Mouse (Mus musculus) limb, embryonic 13.5 days (tissue): ENCODE results near the gene Nbea. TPM values are rescaled to one million over a fixed set of nuclear protein-coding genes. Genes with fewer than 3 reads are reported as not detected.

Experiments
- ATAC-seq: fragments of 200-750 bp; cut with Nextera tagmentation; 2 replicates; pipeline ENCODE4 v1.8.0; 2017; ENCODE audit warnings: low read depth, moderate number of reproducible peaks, moderate TSS enrichment; ENCODE audit not compliant: low FRiP score
- H3K27ac ChIP-seq: fragments of 300-500 bp; sonication (generic); 2 replicates; pipeline ENCODE4 v1.5.1; 2015; ENCODE audit warnings: inconsistent platforms, mild to moderate bottlenecking, moderate library complexity
- H3K27me3 ChIP-seq: fragments of 300-500 bp; sonication (generic); 2 replicates; pipeline ENCODE4 v1.6.1; 2015; ENCODE audit warnings: mild to moderate bottlenecking, inconsistent platforms
- H3K36me3 ChIP-seq: fragments of 300-500 bp; sonication (generic); 2 replicates; pipeline ENCODE4 v1.6.1; 2015; ENCODE audit warnings: inconsistent platforms, mild to moderate bottlenecking, moderate library complexity
- H3K4me1 ChIP-seq: fragments of 300-500 bp; sonication (generic); 2 replicates; pipeline ENCODE4 v1.6.1; 2015; ENCODE audit warnings: inconsistent platforms
- H3K4me2 ChIP-seq: fragments of 300-500 bp; sonication (generic); replicated peaks from 2 replicates; pipeline ENCODE4 v1.6.1; 2015; ENCODE audit warnings: inconsistent platforms, mild to moderate bottlenecking, moderate library complexity
- H3K4me3 ChIP-seq: fragments of 300-500 bp; sonication (generic); 2 replicates; pipeline ENCODE4 v1.5.1; 2015; ENCODE audit warnings: moderate library complexity, mild to moderate bottlenecking, inconsistent platforms
- H3K9ac ChIP-seq: fragments of 300-500 bp; sonication (generic); 2 replicates; pipeline ENCODE4 v1.6.1; 2015; ENCODE audit warnings: mild to moderate bottlenecking, inconsistent platforms
- H3K9me3 ChIP-seq: fragments of 300-500 bp; sonication (generic); 2 replicates; pipeline ENCODE4 v1.6.1; 2016; ENCODE audit warnings: inconsistent platforms
- WGBS: fragments of 180-500 bp; shearing (Covaris S2); methylation state at CpG from one replicate; pipeline ENCODE4 v1.1.7; 2015; 5-methylcytosine and 5-hydroxymethylcytosine counted together
- polyA plus RNA-seq: library from polyadenylated mRNA; unstranded; fragments of >200 nt; fragmentation: Nextera tagmentation; extraction: Ambion mirVana; gene quantifications from 2 replicates; pipeline ENCODE4 v1.2.1, GENCODE M21; 2015

Gene Nbea
- polyA plus RNA-seq, 1 experiment from 2014 or later, result 19.4 TPM

- no peaks in the 10 kb centered on the region for H3K9me3 ChIP-seq
- H3K27ac ChIP-seq, result no peak overlapping the region
- no peaks in the 10 kb centered on the region for H3K36me3 ChIP-seq
- 33% methylated on average over 2 of the region's 2 CpGs for WGBS
- no peak overlapping the region for H3K9ac ChIP-seq
- peaks cover 12% of the 10 kb centered on the region for H3K4me1 ChIP-seq
- ATAC-seq, result no peak
- no peaks in the 10 kb centered on the region for H3K27me3 ChIP-seq
- H3K4me3 ChIP-seq, result no peak overlapping the region
- no peak overlapping the region for H3K4me2 ChIP-seq
These were observed 295.7 kb downstream of the Nbea start for GRCm38 (mm10) chr3:55887829-55888210.

- 65% methylated on average over 10 of the region's 10 CpGs for WGBS
These were observed 296.2 kb downstream of the Nbea start for GRCm38 (mm10) chr3:55887193-55887828.

GRCm38 (mm10) chr3:55872944-55873924 lies 310.3 kb downstream of the Nbea start:
- Histone ChIP-seq H3K9me3 (no peaks in the 10 kb centered on the region), H3K4me2 (no peak overlapping the region), H3K27ac (no peak overlapping the region), H3K4me3 (no peak overlapping the region), H3K9ac (no peak overlapping the region), H3K27me3 (no peaks in the 10 kb centered on the region), H3K36me3 (0 out of 2 replicates have a peak, but pooled peaks cover 5% of the 10 kb centered on the region), H3K4me1 (no peaks in the 10 kb centered on the region)
- 74% methylated on average over 5 of the region's 5 CpGs for WGBS
- no peak for ATAC-seq

More at GRCm38 (mm10) chr3:55887193-55887828, 296.2 kb downstream of the Nbea start:
- H3K4me2 ChIP-seq, result no peak overlapping the region
- H3K27ac ChIP-seq, result no peak overlapping the region
- H3K9me3 ChIP-seq, result no peaks in the 10 kb centered on the region
- no peak for ATAC-seq
- H3K9ac ChIP-seq, result no peak overlapping the region
- H3K4me3 ChIP-seq, result no peak overlapping the region
- peaks cover 12% of the 10 kb centered on the region for H3K4me1 ChIP-seq
- H3K36me3 ChIP-seq, result no peaks in the 10 kb centered on the region
- H3K27me3 ChIP-seq, result no peaks in the 10 kb centered on the region

GRCm38 (mm10) chr3:55852488-55852887 lies 331.0 kb downstream of the Nbea start:
- Histone ChIP-seq H3K36me3 (peaks cover 18% of the 10 kb centered on the region; the same call in 1 of the 2 replicates), H3K27me3 (no peaks in the 10 kb centered on the region), H3K27ac (no peak overlapping the region), H3K4me1 (no peaks in the 10 kb centered on the region), H3K4me2 (no peak overlapping the region), H3K4me3 (no peak overlapping the region), H3K9me3 (no peaks in the 10 kb centered on the region), H3K9ac (no peak overlapping the region)
- WGBS, result 91% methylated on average over 7 of the region's 7 CpGs
- no peak for ATAC-seq

- Histone ChIP-seq H3K4me1 (no peaks in the 10 kb centered on the region), H3K4me2 (no peak overlapping the region), H3K36me3 (peaks cover 12% of the 10 kb centered on the region; the same call in 1 of the 2 replicates), H3K9me3 (no peaks in the 10 kb centered on the region), H3K27me3 (no peaks in the 10 kb centered on the region), H3K27ac (no peak overlapping the region), H3K4me3 (no peak overlapping the region), H3K9ac (no peak overlapping the region)
- no peak for ATAC-seq
- WGBS, result 93% methylated on average over 1 of the region's 1 CpGs
These were observed 336.4 kb downstream of the Nbea start for GRCm38 (mm10) chr3:55847115-55847514.

- 89% methylated on average over 3 of the region's 3 CpGs for WGBS
- Histone ChIP-seq H3K4me1 (no peaks in the 10 kb centered on the region), H3K27me3 (no peaks in the 10 kb centered on the region), H3K4me2 (no peak overlapping the region), H3K9me3 (no peaks in the 10 kb centered on the region), H3K27ac (no peak overlapping the region), H3K4me3 (no peak overlapping the region), H3K36me3 (no peaks in the 10 kb centered on the region), H3K9ac (no peak overlapping the region)
- no peak for ATAC-seq
These were observed 346.3 kb downstream of the Nbea start for GRCm38 (mm10) chr3:55837188-55837587.

- no peak overlapping the region for H3K4me3 ChIP-seq
- ATAC-seq, result no peak
- 55% methylated on average over 4 of the region's 4 CpGs for WGBS
These were observed 348.3 kb downstream of the Nbea start for GRCm38 (mm10) chr3:55835207-55835606.

GRCm38 (mm10) chr3:55830226-55830625 lies 353.3 kb downstream of the Nbea start:
- no peaks in the 10 kb centered on the region for H3K36me3 ChIP-seq
- no peak overlapping the region for H3K4me3 ChIP-seq
- H3K9ac ChIP-seq, result no peak overlapping the region
- no peaks in the 10 kb centered on the region for H3K27me3 ChIP-seq
- no peaks in the 10 kb centered on the region for H3K9me3 ChIP-seq
- ATAC-seq, result no peak
- 23% methylated on average over 5 of the region's 5 CpGs for WGBS
- no peak overlapping the region for H3K4me2 ChIP-seq
- H3K27ac ChIP-seq, result no peak overlapping the region
- H3K4me1 ChIP-seq, result peaks cover 9% of the 10 kb centered on the region

More at GRCm38 (mm10) chr3:55835207-55835606, 348.3 kb downstream of the Nbea start:
- H3K9me3 ChIP-seq, result no peaks in the 10 kb centered on the region
- peaks cover under 1% of the 10 kb centered on the region; the same call in 1 of the 2 replicates for H3K4me1 ChIP-seq
- no peak overlapping the region for H3K4me2 ChIP-seq
- H3K27ac ChIP-seq, result no peak overlapping the region
- H3K27me3 ChIP-seq, result no peaks in the 10 kb centered on the region
- H3K36me3 ChIP-seq, result no peaks in the 10 kb centered on the region
- H3K9ac ChIP-seq, result no peak overlapping the region

GRCm38 (mm10) chr3:55828481-55829256 lies 354.8 kb downstream of the Nbea start:
- no peak overlapping the region for H3K4me3 ChIP-seq
- H3K9me3 ChIP-seq, result no peaks in the 10 kb centered on the region
- H3K27ac ChIP-seq, result no peak overlapping the region
- H3K4me2 ChIP-seq, result no peak overlapping the region
- H3K36me3 ChIP-seq, result no peaks in the 10 kb centered on the region
- ATAC-seq, result no peak
- H3K9ac ChIP-seq, result no peak overlapping the region
- no peaks in the 10 kb centered on the region for H3K27me3 ChIP-seq
- 25% methylated on average over 10 of the region's 10 CpGs for WGBS
- H3K4me1 ChIP-seq, result peaks cover 9% of the 10 kb centered on the region

GRCm38 (mm10) chr3:55824864-55825263 lies 358.6 kb downstream of the Nbea start:
- 0 out of 2 replicates have a peak, but pooled peaks have one; percentile 48 for ATAC-seq
- Histone ChIP-seq H3K36me3 (no peaks in the 10 kb centered on the region), H3K4me1 (peaks cover 6% of the 10 kb centered on the region), H3K9me3 (no peaks in the 10 kb centered on the region), H3K4me2 (no peak overlapping the region), H3K4me3 (no peak overlapping the region), H3K27ac (no peak overlapping the region), H3K27me3 (no peaks in the 10 kb centered on the region), H3K9ac (no peak overlapping the region)
- WGBS, result 32% methylated on average over 3 of the region's 3 CpGs

- Histone ChIP-seq H3K27ac (no peak overlapping the region), H3K4me3 (no peak overlapping the region), H3K27me3 (no peaks in the 10 kb centered on the region), H3K4me1 (peaks cover 20% of the 10 kb centered on the region), H3K36me3 (peaks cover 5% of the 10 kb centered on the region; the same call in 1 of the 2 replicates), H3K9me3 (no peaks in the 10 kb centered on the region), H3K9ac (no peak overlapping the region), H3K4me2 (no peak overlapping the region)
- no peak for ATAC-seq
These were observed 363.9 kb downstream of the Nbea start for GRCm38 (mm10) chr3:55819598-55819997.
